Mouse (Mus musculus): ENCODE data around the gene Asrgl1. TPM values are rescaled to one million over a fixed set of nuclear protein-coding genes. Genes with fewer than 3 reads are reported as not detected.
A peak's percentile ranks its signal among the peaks of the same experiment; 100 is the strongest.
"Not testable (repeated sequence)": the region's sequence is repeated elsewhere in the genome, so short reads cannot be mapped to it uniquely, and the experiment has no call there.

Asrgl1 gene
- total RNA-seq, 2 experiments from 2014 or later = 133 to 162 TPM

GRCm38 (mm10) chr19:9100297-9101061 is 35.0 kb downstream of the Asrgl1 start:
- DNase-seq (ENCODE audit: low spot score in 2 of 2) = no peak
- no peak for TF ChIP-seq CTCF (conservative IDR thresholded peaks at IDR 0.05)
- no peak overlapping the region for H3K27ac ChIP-seq
- no peak overlapping the region for H3K4me3 ChIP-seq

GRCm38 (mm10) chr19:9099751-9100150 is 35.7 kb downstream of the Asrgl1 start:
- H3K27ac ChIP-seq = no peak overlapping the region
- no peak overlapping the region for H3K4me3 ChIP-seq
- TF ChIP-seq CTCF (conservative IDR thresholded peaks at IDR 0.05) = no peak

GRCm38 (mm10) chr19:9097441-9097840 is 38.0 kb downstream of the Asrgl1 start:
- Histone ChIP-seq H3K4me3 (no peak overlapping the region), H3K27ac (no peak overlapping the region)
- DNase-seq (ENCODE audit: low spot score in 2 of 2) = no peak
- TF ChIP-seq CTCF (conservative IDR thresholded peaks at IDR 0.05) = no peak

More at GRCm38 (mm10) chr19:9099751-9100150, 35.7 kb downstream of the Asrgl1 start:
- no peak for DNase-seq (ENCODE audit: low spot score in 2 of 2)

- no peak overlapping the region for H3K27ac ChIP-seq
- no peak for DNase-seq (ENCODE audit: low spot score in 2 of 2)
- TF ChIP-seq CTCF (conservative IDR thresholded peaks at IDR 0.05) = no peak
- no peak overlapping the region for H3K4me3 ChIP-seq
These were observed 40.3 kb downstream of the Asrgl1 start for GRCm38 (mm10) chr19:9095111-9095510.

- Histone ChIP-seq H3K27ac (no peak overlapping the region), H3K4me3 (no peak overlapping the region)
- DNase-seq (ENCODE audit: low spot score in 2 of 2) = no peak
- no peak for TF ChIP-seq CTCF (conservative IDR thresholded peaks at IDR 0.05)
These were observed 44.7 kb downstream of the Asrgl1 start for GRCm38 (mm10) chr19:9090709-9091108.

- H3K4me3 ChIP-seq = no peak overlapping the region
- TF ChIP-seq CTCF (conservative IDR thresholded peaks at IDR 0.05) = no peak
- H3K27ac ChIP-seq = no peak overlapping the region
- DNase-seq (ENCODE audit: low spot score in 2 of 2) = no peak
These were observed 45.2 kb downstream of the Asrgl1 start for GRCm38 (mm10) chr19:9090191-9090590.

GRCm38 (mm10) chr19:9087821-9088220 is 47.6 kb downstream of the Asrgl1 start, which contains the start of gene Scgb1a1:
TSS of gene Scgb1a1 (minus strand) at chr19:9087958.
- no peak within 1 kb of the TSS for H3K27ac ChIP-seq
- DNase-seq (ENCODE audit: low spot score in 2 of 2) = no peak
- H3K4me3 ChIP-seq = no peak within 1 kb of the TSS
- no peak for TF ChIP-seq CTCF (conservative IDR thresholded peaks at IDR 0.05)

- not testable (repeated sequence) for H3K4me3 ChIP-seq; DNase-seq (ENCODE audit: low spot score in 2 of 2); H3K27ac ChIP-seq
These were observed 51.5 kb downstream of the Asrgl1 start for GRCm38 (mm10) chr19:9083892-9084291.

- no peak overlapping the region for H3K4me3 ChIP-seq
- no peak for TF ChIP-seq CTCF (conservative IDR thresholded peaks at IDR 0.05)
- H3K27ac ChIP-seq = no peak overlapping the region
- DNase-seq (ENCODE audit: low spot score in 2 of 2) = no peak
These were observed 52.5 kb downstream of the Asrgl1 start for GRCm38 (mm10) chr19:9083010-9083355.

- DNase-seq (ENCODE audit: low spot score in 2 of 2) = peak; percentile 52 to 76
- peak; percentile 98 for TF ChIP-seq CTCF (conservative IDR thresholded peaks at IDR 0.05)
- Histone ChIP-seq H3K27ac (no peak overlapping the region; the same call in 1 of the 2 replicates), H3K4me3 (peak overlapping the region; percentile 13; the same call in 1 of the 2 replicates)
These were observed 53.0 kb downstream of the Asrgl1 start for GRCm38 (mm10) chr19:9082191-9083009.

GRCm38 (mm10) chr19:9081311-9082190 is 53.9 kb downstream of the Asrgl1 start:
- DNase-seq (ENCODE audit: low spot score in 2 of 2) = no peak
- no peak overlapping the region; the same call in 1 of the 2 replicates for H3K27ac ChIP-seq
- H3K4me3 ChIP-seq = no peak overlapping the region
- TF ChIP-seq CTCF (conservative IDR thresholded peaks at IDR 0.05) = no peak

GRCm38 (mm10) chr19:9079916-9080315 is 55.5 kb downstream of the Asrgl1 start:
- DNase-seq (ENCODE audit: low spot score in 2 of 2) = no peak
- Histone ChIP-seq H3K4me3 (no peak overlapping the region), H3K27ac (no peak overlapping the region)
- TF ChIP-seq CTCF (conservative IDR thresholded peaks at IDR 0.05) = no peak
